Mouse (Mus musculus) layer of hippocampus, postnatal 25 days (tissue): ENCODE measurements around the gene Dip2b. TPM values are rescaled to one million over a fixed set of nuclear protein-coding genes. Genes with fewer than 3 reads are reported as not detected.

Source experiments
- DNase-seq, 2 experiments: peaks; one replicate each; pipeline ENCODE4 v3.0.0; 2022; ENCODE audit warnings: mixed read lengths in 2 of 2, low spot score in 1 of 2; ENCODE audit errors: extremely low spot score in 1 of 2
- total RNA-seq, 2 experiments: library from RNA; stranded (reverse); gene quantifications; 2 replicates each; pipeline ENCODE4 v1.2.3; 2021

Dip2b gene
- total RNA-seq, 2 experiments from 2014 or later, result 52.5 to 54.3 TPM

DNA sequence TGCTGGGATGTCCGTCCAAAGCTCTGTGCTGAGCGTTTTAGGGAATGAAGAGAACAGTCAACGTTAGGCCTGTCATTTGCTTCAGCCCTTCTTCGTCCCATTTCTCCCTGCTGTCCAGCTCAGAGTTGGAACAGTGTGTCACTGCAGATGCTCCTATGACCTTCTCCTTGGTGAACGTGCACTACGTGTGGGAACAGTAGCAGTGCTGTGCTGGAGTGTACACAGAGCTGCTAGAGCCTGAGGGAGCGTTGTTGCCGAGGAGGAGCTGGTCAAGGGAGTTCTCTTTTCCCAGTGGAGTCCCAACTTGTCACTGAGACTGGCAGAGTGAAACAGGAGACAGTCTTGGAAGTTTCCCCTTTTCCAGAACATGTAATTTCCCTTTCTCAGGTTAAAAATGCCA, 43.6 kb downstream of the Dip2b start:
- no peak for DNase-seq

- no peak for DNase-seq
Measured at GRCm38 (mm10) chr15:100082733-100083132, 44.3 kb downstream of the Dip2b start.

- DNase-seq, result no peak
Measured at GRCm38 (mm10) chr15:100083882-100084281, 45.4 kb downstream of the Dip2b start.

DNA sequence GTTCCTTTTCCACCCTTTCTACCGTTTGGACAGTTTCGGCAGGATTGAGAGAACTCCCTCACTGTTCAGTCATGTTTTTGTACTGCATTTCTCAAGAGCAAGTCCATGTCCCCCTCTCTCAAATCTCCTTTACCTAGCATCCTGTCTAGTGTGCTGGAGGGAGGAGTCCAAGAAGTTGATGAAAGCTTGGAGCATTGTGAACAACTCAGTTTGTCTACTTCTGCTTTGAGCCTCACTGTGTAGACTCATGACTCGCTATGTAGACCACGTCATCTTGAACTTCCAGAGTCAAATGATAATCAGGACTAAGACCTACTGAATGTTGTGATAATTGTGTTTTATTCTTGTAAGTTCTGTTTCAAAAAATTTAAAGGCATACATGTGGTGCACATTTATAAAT, 46.4 kb downstream of the Dip2b start:
- DNase-seq, result no peak

- no peak for DNase-seq
Measured at GRCm38 (mm10) chr15:100088021-100088420, 49.6 kb downstream of the Dip2b start.

GRCm38 (mm10) chr15:100089645-100090053, 51.2 kb downstream of the Dip2b start:
- no peak for DNase-seq

DNA sequence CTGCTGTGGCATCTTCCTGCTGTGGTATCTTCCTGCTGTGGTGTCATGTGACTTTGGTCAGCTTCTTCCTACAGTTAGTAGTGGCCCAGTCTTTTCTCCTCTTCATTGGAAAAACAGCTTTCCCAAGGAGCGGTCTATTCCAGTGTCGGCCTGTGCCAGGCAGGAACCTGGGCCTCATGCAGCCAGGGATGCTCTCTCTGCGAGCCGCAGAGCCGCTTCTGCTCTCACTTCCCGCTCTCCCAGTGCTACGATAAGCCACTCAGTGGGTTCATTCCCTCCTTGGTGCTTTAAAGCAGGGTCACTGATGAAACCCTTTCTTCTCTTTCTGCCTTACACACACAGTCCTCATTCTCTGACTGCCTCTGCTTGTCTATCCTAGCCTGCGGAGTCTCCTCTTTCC, 53.4 kb downstream of the Dip2b start:
- no peak for DNase-seq

GRCm38 (mm10) chr15:100092258-100092657, 53.8 kb downstream of the Dip2b start:
- no peak for DNase-seq

DNA sequence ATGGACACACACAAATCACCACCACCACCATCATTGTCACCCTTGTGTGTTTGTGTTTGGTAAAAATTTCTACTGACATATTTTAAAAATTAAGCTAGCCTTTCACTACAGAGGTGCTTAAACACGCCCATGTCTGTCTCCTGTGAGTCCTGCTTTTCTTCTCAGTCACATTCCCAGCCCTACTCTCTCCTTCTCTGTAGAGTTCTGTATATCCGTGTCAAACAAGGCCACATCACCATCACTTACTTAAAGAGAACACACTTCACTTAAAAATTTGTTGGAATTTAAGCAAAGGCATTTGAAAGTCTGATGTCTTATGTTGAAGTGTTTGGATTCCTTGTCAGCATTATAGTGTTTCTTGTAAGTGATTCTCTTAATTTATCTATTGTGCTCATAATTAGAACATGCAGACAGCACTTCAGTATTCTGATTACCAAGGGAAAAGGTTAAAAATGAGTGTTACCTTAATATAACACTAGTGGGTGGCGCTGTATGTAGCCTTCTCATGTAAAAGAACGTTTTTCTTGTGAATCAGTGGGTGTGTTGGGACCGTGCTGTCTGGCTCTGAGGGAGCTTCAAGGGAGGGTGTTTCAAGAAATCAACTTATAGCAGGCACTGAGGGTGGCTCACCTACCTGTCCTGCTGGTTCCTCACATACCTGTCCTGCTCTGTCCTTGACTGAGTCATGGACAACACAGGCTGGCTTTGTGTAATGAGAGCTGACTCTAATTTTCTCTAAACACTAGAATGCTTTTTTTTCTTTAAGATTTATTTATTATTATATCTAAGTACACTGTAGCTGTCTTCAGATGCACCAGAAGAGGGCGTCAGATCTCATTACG, 58.3 kb downstream of the Dip2b start:
- DNase-seq, result no peak

DNA sequence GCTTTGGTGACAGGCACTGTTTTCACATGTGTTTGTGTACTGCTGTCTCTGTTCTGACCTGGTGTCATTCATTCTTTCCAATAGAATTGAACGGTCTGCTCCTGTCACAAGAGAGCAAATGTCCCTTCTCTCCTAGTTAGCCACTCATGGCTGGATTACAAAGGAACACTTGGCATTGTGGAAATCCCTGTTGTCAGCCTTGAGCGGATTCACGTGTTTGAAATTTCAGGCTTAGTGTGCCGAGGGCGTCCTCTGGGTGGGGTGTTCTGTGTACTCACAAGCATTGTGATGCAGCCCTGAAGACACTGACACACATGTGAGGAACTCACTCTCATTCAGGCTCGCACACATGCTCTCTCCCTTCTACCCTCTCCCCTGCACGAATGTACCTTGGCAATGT, 61.9 kb downstream of the Dip2b start:
- DNase-seq, result no peak

GRCm38 (mm10) chr15:100101206-100101605, 62.7 kb downstream of the Dip2b start:
- DNase-seq, result no peak

DNA sequence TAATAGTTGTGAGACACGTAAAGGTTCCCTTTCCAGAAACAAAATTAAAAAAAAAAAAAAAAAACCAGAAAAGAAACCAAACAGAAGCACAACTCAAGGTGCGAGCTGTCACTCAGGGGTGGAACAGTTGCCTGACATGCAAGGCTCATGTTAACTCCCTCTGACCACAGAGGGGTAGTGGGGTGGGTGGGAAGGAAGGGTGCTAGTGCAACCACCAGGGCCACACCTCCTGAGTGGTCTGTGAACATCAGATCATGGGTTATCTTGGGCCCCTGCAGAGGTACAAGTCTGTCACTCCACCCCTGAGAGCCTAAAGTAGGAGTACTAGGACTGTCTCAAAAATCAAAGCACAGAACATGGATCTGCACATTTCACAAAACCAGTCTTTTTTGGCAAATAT, 65.7 kb downstream of the Dip2b start:
- DNase-seq, result no peak

DNA sequence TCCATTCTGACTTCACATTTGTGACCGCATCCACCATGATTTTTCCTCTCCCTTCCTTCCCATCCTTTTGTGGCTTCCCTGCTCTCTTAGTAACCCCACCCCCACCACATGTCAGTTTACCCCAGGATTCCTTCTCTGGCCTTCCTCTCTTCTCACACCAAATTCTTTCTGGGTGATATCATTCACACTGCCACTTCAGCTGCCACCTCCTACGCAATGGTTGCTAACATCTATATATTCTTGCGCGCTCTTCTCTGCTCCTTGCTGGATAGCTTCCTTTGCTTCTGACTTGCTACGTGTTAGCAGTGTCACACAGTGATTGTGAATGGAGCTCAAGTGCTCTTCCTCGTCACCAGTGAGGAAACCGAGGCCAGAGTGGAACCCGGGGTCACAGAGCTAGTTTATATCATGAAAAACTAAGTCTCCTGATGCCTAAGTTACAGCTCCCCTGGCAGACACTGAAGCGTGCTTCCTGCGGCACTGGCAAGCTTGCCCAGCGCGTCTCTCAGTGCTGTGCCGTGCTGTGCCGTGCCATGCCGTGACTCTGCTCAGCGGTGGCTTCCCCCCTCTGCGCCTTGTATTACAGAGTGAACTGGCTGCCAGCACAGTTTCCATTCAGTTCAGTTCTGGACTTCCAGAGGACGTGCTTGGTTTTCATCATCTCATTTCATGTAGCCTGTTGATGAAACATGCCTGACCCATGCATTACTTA, 69.8 kb downstream of the Dip2b start:
- no peak for DNase-seq

- no peak for DNase-seq
Measured at GRCm38 (mm10) chr15:100109916-100110315, 71.5 kb downstream of the Dip2b start.

GRCm38 (mm10) chr15:100111891-100112290, 73.4 kb downstream of the Dip2b start:
- no peak for DNase-seq

DNA sequence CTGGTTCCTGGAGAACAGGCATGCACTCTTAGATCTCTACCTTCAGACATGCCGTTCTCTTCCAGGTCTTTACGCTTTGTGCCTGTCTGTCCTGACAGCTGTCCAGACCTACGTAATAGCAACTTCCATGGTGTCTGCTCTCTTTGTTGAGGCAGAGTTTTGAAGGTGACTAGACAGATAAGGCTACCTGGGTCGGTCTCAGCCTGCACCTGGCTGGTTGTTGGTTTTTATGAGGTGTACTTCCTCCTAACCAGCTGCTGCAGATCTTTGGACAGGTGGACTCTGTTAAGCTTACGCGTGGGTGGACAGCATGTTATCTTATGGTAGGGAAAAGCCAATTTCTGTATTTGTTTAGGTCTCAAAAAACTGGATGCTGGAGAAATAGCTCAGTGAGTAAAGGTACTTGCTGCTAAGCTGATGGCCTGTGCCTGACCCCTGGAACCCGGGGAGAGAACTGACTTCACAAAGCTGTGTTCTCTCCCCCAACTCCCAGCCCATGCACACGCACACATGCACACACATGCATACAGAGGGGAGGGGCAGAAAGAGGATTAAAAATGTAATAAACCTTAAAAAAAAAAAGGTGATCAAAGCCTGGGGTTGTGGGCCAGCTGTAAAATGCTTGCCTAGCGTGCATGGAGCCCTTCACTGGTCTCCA, 74.0 kb downstream of the Dip2b start:
- no peak for DNase-seq

- DNase-seq, result no peak
Measured at GRCm38 (mm10) chr15:100113343-100114275, 75.1 kb downstream of the Dip2b start.

GRCm38 (mm10) chr15:100115416-100115815, 77.0 kb downstream of the Dip2b start:
- no peak for DNase-seq

GRCm38 (mm10) chr15:100116325-100116724, 77.9 kb downstream of the Dip2b start:
- DNase-seq, result no peak

DNA sequence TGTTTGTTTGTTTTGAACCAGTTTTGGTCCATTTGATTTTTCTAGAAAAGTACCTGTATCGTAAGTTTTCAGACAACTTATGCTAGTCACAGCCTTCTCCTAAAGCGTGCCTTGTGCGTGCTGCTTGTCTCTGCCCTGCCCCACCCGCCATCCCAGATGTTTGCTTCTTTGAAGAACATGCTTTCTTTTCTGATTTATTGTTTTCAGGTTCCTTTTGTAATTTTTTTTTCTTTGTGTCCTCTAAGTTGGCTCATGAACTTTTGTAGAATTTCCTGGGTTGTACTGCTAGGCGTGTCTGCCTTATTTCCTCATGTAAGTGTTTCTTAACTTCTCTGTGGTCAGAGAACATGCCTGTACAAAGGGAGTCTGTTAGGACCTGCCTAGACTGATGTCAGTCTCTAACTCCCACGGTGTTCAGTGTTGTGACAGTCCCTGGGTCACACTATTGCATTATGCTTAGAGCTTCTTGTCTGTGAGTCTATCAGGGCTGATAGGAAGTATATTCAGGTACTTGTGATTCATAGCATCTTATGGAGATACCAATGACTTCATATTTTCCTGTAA, 80.8 kb downstream of the Dip2b start:
- no peak for DNase-seq
